Comparison of ENCODE assay signal across 17 mouse cellular contexts in genomic region chr13:48493183-48493582, GRCm38 (mm10). TPM values are rescaled to one million over a fixed set of nuclear protein-coding genes. Genes with fewer than 3 reads are reported as not detected.
DNase-seq lines count a peak whose midpoint lies in the region; ATAC-seq and TF ChIP-seq lines count a peak whose summit lies in the region.
"Had no signal": no experiment of that assay in that cellular context is flagged by ENCODE, and none has a peak within 500 bp of the region (broad histone marks: within the 10 kb centered on the region; RNA-seq: fewer than 3 reads in every experiment).

No protein-coding gene starts in this region.

- no peaks in the 10 kb centered on the region for H3K9me3 ChIP-seq in heart, postnatal 0 days (replicated peaks; ENCODE audit: control insufficient read depth, low read length)
- 0 out of 2 replicates have a peak, but pooled peaks cover 4% of the 10 kb centered on the region for H3K9me3 ChIP-seq in intestine, postnatal 0 days (ENCODE audit: control insufficient read depth)
- 0 out of 2 replicates have a peak, but pooled peaks cover 5% of the 10 kb centered on the region for H3K9me3 ChIP-seq in hindbrain, embryonic 12.5 days (replicated peaks)
- H3K9me3 ChIP-seq: embryonic facial prominence, embryonic 12.5 days; forebrain, embryonic 15.5 days had no signal

- H3K9ac ChIP-seq in heart, postnatal 0 days (replicated peaks; ENCODE audit: low read depth, low read length), result no peak overlapping the region
- no peak overlapping the region for H3K9ac ChIP-seq in intestine, postnatal 0 days (ENCODE audit: low read depth, low read length)
- no peak overlapping the region for H3K9ac ChIP-seq in hindbrain, embryonic 12.5 days
- H3K9ac ChIP-seq: embryonic facial prominence, embryonic 12.5 days; forebrain, embryonic 15.5 days had no signal

- no peak overlapping the region for H3K4me3 ChIP-seq in layer of hippocampus, adult 2 months
- no peak overlapping the region for H3K4me3 ChIP-seq in heart, postnatal 0 days (ENCODE audit: low read depth, low read length)
- no peak overlapping the region for H3K4me3 ChIP-seq in intestine, postnatal 0 days (ENCODE audit: low read depth, low read length)
- H3K4me3 ChIP-seq in hindbrain, embryonic 12.5 days, result no peak overlapping the region
- H3K4me3 ChIP-seq: embryonic facial prominence, embryonic 12.5 days; forebrain, embryonic 15.5 days had no signal

- ATAC-seq in heart, postnatal 0 days (ENCODE audit: insufficient read depth, low read depth), result peak; percentile 80
- no peak for ATAC-seq in intestine, postnatal 0 days
- no peak for ATAC-seq in hindbrain, embryonic 12.5 days (ENCODE audit: low FRiP score)
- ATAC-seq: activated CD4-positive, CD25-positive, alpha-beta regulatory T cell, adult 4 months; forebrain, embryonic 15.5 days had no signal

- H3K4me1 ChIP-seq in heart, postnatal 0 days (ENCODE audit: control insufficient read depth, insufficient read depth), result peaks cover 10% of the 10 kb centered on the region
- no peaks in the 10 kb centered on the region for H3K4me1 ChIP-seq in intestine, postnatal 0 days (replicated peaks; ENCODE audit: control insufficient read depth, insufficient read depth, low read length)
- 0 out of 2 replicates have a peak, but pooled peaks cover 3% of the 10 kb centered on the region for H3K4me1 ChIP-seq in hindbrain, embryonic 12.5 days

- TF ChIP-seq CTCF in layer of hippocampus, adult 2 months (conservative IDR thresholded peaks at IDR 0.05), result no peak
- no peak for TF ChIP-seq CTCF in heart, postnatal 0 days (IDR thresholded peaks at IDR 0.05; ENCODE audit: low read depth)
- no peak for TF ChIP-seq CTCF in intestine, postnatal 0 days (IDR thresholded peaks at IDR 0.05; ENCODE audit: low read depth)

- peaks cover 33% of the 10 kb centered on the region for H3K36me3 ChIP-seq in heart, postnatal 0 days (replicated peaks; ENCODE audit: control insufficient read depth, insufficient read depth, low read length)
- peaks cover 36% of the 10 kb centered on the region for H3K36me3 ChIP-seq in intestine, postnatal 0 days (ENCODE audit: control insufficient read depth, insufficient read depth)
- peaks cover 49% of the 10 kb centered on the region for H3K36me3 ChIP-seq in hindbrain, embryonic 12.5 days

- no peak for DNase-seq in layer of hippocampus, adult 2 months (ENCODE audit: low spot score in 2 of 2)
- DNase-seq in layer of hippocampus, postnatal 25 days (ENCODE audit: extremely low spot score in 1 of 2, low spot score in 1 of 2), result no peak
- DNase-seq in Muller cell, postnatal 12 days (ENCODE audit: inconsistent ontology term), result peak; percentile 22
- DNase-seq in brain, adult 2 months (ENCODE audit: low read depth, low spot score), result peak; percentile 84
- peak; percentile 86 for DNase-seq in heart, postnatal 0 days (ENCODE audit: low spot score)
- no peak for DNase-seq in spleen, postnatal 10 days (ENCODE audit: low spot score in 2 of 2)
- DNase-seq: cerebellum, adult 9-11 months; kidney, adult 18-20 months; kidney, postnatal 4 days had no signal

- no peak overlapping the region for H3K4me2 ChIP-seq in heart, postnatal 0 days (ENCODE audit: low read depth, low read length)
- no peak overlapping the region for H3K4me2 ChIP-seq in intestine, postnatal 0 days (replicated peaks; ENCODE audit: low read depth)
- H3K4me2 ChIP-seq in hindbrain, embryonic 12.5 days (replicated peaks), result no peak overlapping the region
- H3K4me2 ChIP-seq: embryonic facial prominence, embryonic 12.5 days; forebrain, embryonic 15.5 days had no signal

- no peak for TF ChIP-seq EP300 in heart, postnatal 0 days (IDR thresholded peaks at IDR 0.05; ENCODE audit: low read depth)

- 17% methylated on average over 4 of the region's 5 CpGs for WGBS in heart, postnatal 0 days
- 70% methylated on average over 5 of the region's 5 CpGs for WGBS in intestine, postnatal 0 days
- WGBS in hindbrain, embryonic 12.5 days, result 78% methylated on average over 4 of the region's 5 CpGs

- no peaks in the 10 kb centered on the region for H3K27me3 ChIP-seq in heart, postnatal 0 days (ENCODE audit: control insufficient read depth, insufficient read depth, low read length)
- no peaks in the 10 kb centered on the region for H3K27me3 ChIP-seq in intestine, postnatal 0 days (replicated peaks; ENCODE audit: control insufficient read depth, insufficient read depth, low read length)
- H3K27me3 ChIP-seq in hindbrain, embryonic 12.5 days, result no peaks in the 10 kb centered on the region
- H3K27me3 ChIP-seq: embryonic facial prominence, embryonic 12.5 days; forebrain, embryonic 15.5 days had no signal

- H3K27ac ChIP-seq in layer of hippocampus, adult 2 months, result peak overlapping the region; percentile 70
- peak overlapping the region; percentile 64 for H3K27ac ChIP-seq in heart, postnatal 0 days (ENCODE audit: low read depth)
- no peak overlapping the region for H3K27ac ChIP-seq in intestine, postnatal 0 days (ENCODE audit: low read depth, low read length)
- H3K27ac ChIP-seq in hindbrain, embryonic 12.5 days, result no peak overlapping the region
- H3K27ac ChIP-seq: embryonic facial prominence, embryonic 12.5 days; forebrain, embryonic 15.5 days had no signal

RNA-seq across cellular contexts. Expression of gene Zfp169, which starts 20.1 kb away (rescaled TPM):
- total RNA-seq in layer of hippocampus, adult 2 months (2021), result 10 to 100 TPM; 21.5 to 24.7 TPM
- 10 to 100 TPM; 19.3 to 24.9 TPM for total RNA-seq in layer of hippocampus, postnatal 25 days (2021)
- total RNA-seq in heart, postnatal 0 days (2014; rRNA removed; ENCODE audit: low replicate concordance), result 3.8 and 4.3 TPM in 2 replicates
- polyA plus RNA-seq in heart, postnatal 0 days (2015; fragmentation: Nextera tagmentation; extraction: Ambion mirVana), result 0.93 and 1.0 TPM in 2 replicates
- polyA plus RNA-seq in intestine, postnatal 0 days (2015; fragmentation: Nextera tagmentation; extraction: Ambion mirVana), result 1.6 and 2.0 TPM in 2 replicates
- polyA plus RNA-seq in hindbrain, embryonic 12.5 days (2016; fragmentation: Nextera tagmentation; extraction: Ambion mirVana), result 7.4 TPM in 2 replicates

RNA-seq across cellular contexts. Expression of gene A830005F24Rik, which starts 20.2 kb away (rescaled TPM):
- 1 to 10 TPM; 2.2 to 2.5 TPM for total RNA-seq in layer of hippocampus, adult 2 months (2021)
- 1 to 10 TPM; 1.8 to 2.1 TPM for total RNA-seq in layer of hippocampus, postnatal 25 days (2021)
- not detected in 2 replicates for total RNA-seq in heart, postnatal 0 days (2014; rRNA removed; ENCODE audit: low replicate concordance)
- polyA plus RNA-seq in heart, postnatal 0 days (2015; fragmentation: Nextera tagmentation; extraction: Ambion mirVana), result 0.20 and 0.21 TPM in 2 replicates
- polyA plus RNA-seq in intestine, postnatal 0 days (2015; fragmentation: Nextera tagmentation; extraction: Ambion mirVana), result not detected in 2 replicates
- polyA plus RNA-seq in hindbrain, embryonic 12.5 days (2016; fragmentation: Nextera tagmentation; extraction: Ambion mirVana), result 3.2 and 4.0 TPM in 2 replicates
- total RNA-seq: liver, adult 2 months; megakaryocyte-erythroid progenitor cell, adult 5-6 weeks had no signal
- polyA plus RNA-seq: liver, adult 2 months; spleen, adult 2 months had no signal

Comparison
In these comparisons a context has a peak if more than half of its experiments do, and no peak if none do; other contexts are left out.
1. DNase-seq: peak in Muller cell, postnatal 12 days (single experiment), brain, adult 2 months (single experiment) and heart, postnatal 0 days (single experiment); none in layer of hippocampus, adult 2 months (0 of 2), layer of hippocampus, postnatal 25 days (0 of 2) and spleen, postnatal 10 days (0 of 2).
2. H3K27ac ChIP-seq: peak in layer of hippocampus, adult 2 months (single experiment) and heart, postnatal 0 days (single experiment); none in intestine, postnatal 0 days (single experiment) and hindbrain, embryonic 12.5 days (single experiment).